8 mouse cellular contexts compared by ENCODE assay signal in genomic region chr11:117987032-117987451, GRCm38 (mm10). TPM values are rescaled to one million over a fixed set of nuclear protein-coding genes. Genes with fewer than 3 reads are reported as not detected.
DNase-seq lines count a peak whose midpoint lies in the region; ATAC-seq and TF ChIP-seq lines count a peak whose summit lies in the region.

No protein-coding gene starts in this region.

- DNase-seq in adrenal gland, adult (ENCODE audit: inconsistent age in 2 of 2, low spot score in 1 of 2) = peak; percentile 70 to 91
- no peak for DNase-seq in adrenal gland, adult 8-10 months
- DNase-seq in CD8-positive naive resting alpha-beta T cell, adult 2 months (ENCODE audit: low read depth in 2 of 2, low spot score in 2 of 2) = peak; percentile 26
- DNase-seq in intestine, embryonic 14.5 days (ENCODE audit: low spot score) = peak; percentile 73
- DNase-seq in lung, postnatal 36 days = peak; percentile 92
- no peak for DNase-seq in stomach, postnatal 0 days (ENCODE audit: low spot score)
- no peak for DNase-seq in testis, postnatal 14 days (ENCODE audit: low spot score)

- peak overlapping the region; percentile 66 for H3K27ac ChIP-seq in embryonic facial prominence, embryonic 15.5 days (replicated peaks)
- peak overlapping the region; percentile 19; the same call in 1 of the 2 replicates for H3K27ac ChIP-seq in intestine, embryonic 14.5 days (ENCODE audit: low read depth)
- H3K27ac ChIP-seq in stomach, postnatal 0 days (replicated peaks) = peak overlapping the region; percentile 86

- peak overlapping the region; percentile 93 for H3K9ac ChIP-seq in embryonic facial prominence, embryonic 15.5 days
- peak overlapping the region; percentile 76 for H3K9ac ChIP-seq in intestine, embryonic 14.5 days (ENCODE audit: low read length)
- peak overlapping the region; percentile 93 for H3K9ac ChIP-seq in stomach, postnatal 0 days (ENCODE audit: low read length)

- WGBS in embryonic facial prominence, embryonic 15.5 days = 1% methylated on average over 32 of the region's 32 CpGs
- WGBS in intestine, embryonic 14.5 days = under 1% methylated on average over 32 of the region's 32 CpGs
- under 1% methylated on average over 32 of the region's 32 CpGs for WGBS in stomach, postnatal 0 days

- ATAC-seq in embryonic facial prominence, embryonic 15.5 days (ENCODE audit: insufficient number of reproducible peaks, low FRiP score, low TSS enrichment, low read depth) = peak; percentile 63; the same call in 1 of the 2 replicates
- ATAC-seq in intestine, embryonic 14.5 days (replicated peaks; ENCODE audit: low FRiP score, low TSS enrichment, low read depth) = peak; percentile 73
- ATAC-seq in stomach, postnatal 0 days (ENCODE audit: low FRiP score, low TSS enrichment) = peak; percentile 66

- peak overlapping the region; percentile 99 for H3K4me3 ChIP-seq in embryonic facial prominence, embryonic 15.5 days (replicated peaks)
- peak overlapping the region; percentile 71 for H3K4me3 ChIP-seq in intestine, embryonic 14.5 days (ENCODE audit: low read depth, low read length)
- peak overlapping the region; percentile 98 for H3K4me3 ChIP-seq in stomach, postnatal 0 days (ENCODE audit: low read depth, low read length)

- TF ChIP-seq EP300 in stomach, postnatal 0 days (optimal IDR thresholded peaks at IDR 0.05) = no peak

- peak overlapping the region; percentile 88 for H3K4me2 ChIP-seq in embryonic facial prominence, embryonic 15.5 days (replicated peaks)
- peak overlapping the region; percentile 87 for H3K4me2 ChIP-seq in intestine, embryonic 14.5 days (ENCODE audit: low read length)
- H3K4me2 ChIP-seq in stomach, postnatal 0 days (replicated peaks; ENCODE audit: low read depth) = peak overlapping the region; percentile 77

- no peaks in the 10 kb centered on the region for H3K27me3 ChIP-seq in embryonic facial prominence, embryonic 15.5 days
- no peaks in the 10 kb centered on the region for H3K27me3 ChIP-seq in intestine, embryonic 14.5 days (replicated peaks; ENCODE audit: control insufficient read depth, insufficient read depth, low read length)
- no peaks in the 10 kb centered on the region for H3K27me3 ChIP-seq in stomach, postnatal 0 days (ENCODE audit: control insufficient read depth, insufficient read depth, low read length)

- peaks cover 33% of the 10 kb centered on the region for H3K4me1 ChIP-seq in embryonic facial prominence, embryonic 15.5 days
- peaks cover 14% of the 10 kb centered on the region for H3K4me1 ChIP-seq in intestine, embryonic 14.5 days (replicated peaks; ENCODE audit: control insufficient read depth, insufficient read depth, low read length)
- peaks cover 8% of the 10 kb centered on the region for H3K4me1 ChIP-seq in stomach, postnatal 0 days (replicated peaks; ENCODE audit: control insufficient read depth, insufficient read depth)

- TF ChIP-seq CTCF in stomach, postnatal 0 days (IDR thresholded peaks at IDR 0.05; ENCODE audit: low read depth) = no peak

- H3K9me3 ChIP-seq in embryonic facial prominence, embryonic 15.5 days (replicated peaks) = no peaks in the 10 kb centered on the region
- no peaks in the 10 kb centered on the region for H3K9me3 ChIP-seq in intestine, embryonic 14.5 days (ENCODE audit: control insufficient read depth, low read length)
- H3K9me3 ChIP-seq in stomach, postnatal 0 days (ENCODE audit: control insufficient read depth, low read length) = no peaks in the 10 kb centered on the region

- no peaks in the 10 kb centered on the region for H3K36me3 ChIP-seq in embryonic facial prominence, embryonic 15.5 days
- H3K36me3 ChIP-seq in intestine, embryonic 14.5 days (ENCODE audit: control insufficient read depth, insufficient read depth, low read length) = no peaks in the 10 kb centered on the region
- H3K36me3 ChIP-seq in stomach, postnatal 0 days (ENCODE audit: control insufficient read depth, insufficient read depth, low read length) = no peaks in the 10 kb centered on the region

RNA-seq across cellular contexts. Expression of gene Pgs1, which starts 0.9 kb away (rescaled TPM):
- 10 to 100 TPM; 52.7 to 76.9 (median 68.2) TPM for total RNA-seq in adrenal gland, adult 8-10 months (2022)
- polyA plus RNA-seq in embryonic facial prominence, embryonic 15.5 days (2015; fragmentation: Nextera tagmentation; extraction: Ambion mirVana) = 39.9 and 41.2 TPM in 2 replicates
- 31.6 and 33.8 TPM in 2 replicates for polyA plus RNA-seq in intestine, embryonic 14.5 days (2014; fragmentation: Nextera tagmentation; extraction: Ambion mirVana)
- polyA plus RNA-seq in stomach, postnatal 0 days (2015; fragmentation: Nextera tagmentation; extraction: Ambion mirVana) = 28.7 and 29.4 TPM in 2 replicates

RNA-seq across cellular contexts. Expression of gene Socs3, which starts 17.2 kb away (rescaled TPM):
- 10 to 100 TPM in 1 of 4 experiments, 1 to 10 TPM in 3; 4.4 to 14.6 (median 5.4) TPM for total RNA-seq in adrenal gland, adult 8-10 months (2022)
- 20.8 and 21.2 TPM in 2 replicates for polyA plus RNA-seq in embryonic facial prominence, embryonic 15.5 days (2015; fragmentation: Nextera tagmentation; extraction: Ambion mirVana)
- polyA plus RNA-seq in intestine, embryonic 14.5 days (2014; fragmentation: Nextera tagmentation; extraction: Ambion mirVana) = 8.1 and 8.7 TPM in 2 replicates
- 13.5 and 15.7 TPM in 2 replicates for polyA plus RNA-seq in stomach, postnatal 0 days (2015; fragmentation: Nextera tagmentation; extraction: Ambion mirVana)

Comparison
In these comparisons a context has a peak if more than half of its experiments do, and no peak if none do; other contexts are left out.
1. DNase-seq: peak in adrenal gland, adult (2 of 2), CD8-positive naive resting alpha-beta T cell, adult 2 months (2 of 2), intestine, embryonic 14.5 days (single experiment) and lung, postnatal 36 days (single experiment); none in adrenal gland, adult 8-10 months (single experiment), stomach, postnatal 0 days (single experiment) and testis, postnatal 14 days (single experiment).
2. H3K27ac ChIP-seq: peak in every context shown above with its lines; median percentile 86 in stomach, postnatal 0 days; 66 in embryonic facial prominence, embryonic 15.5 days; 19 in intestine, embryonic 14.5 days.
3. Peak in every context shown above with its lines, with median percentiles within 50 percentile points of each other: ATAC-seq, H3K4me2 ChIP-seq, H3K4me3 ChIP-seq and H3K9ac ChIP-seq.